Mouse (Mus musculus): ENCODE data around the gene Ppfibp1.

DNA sequence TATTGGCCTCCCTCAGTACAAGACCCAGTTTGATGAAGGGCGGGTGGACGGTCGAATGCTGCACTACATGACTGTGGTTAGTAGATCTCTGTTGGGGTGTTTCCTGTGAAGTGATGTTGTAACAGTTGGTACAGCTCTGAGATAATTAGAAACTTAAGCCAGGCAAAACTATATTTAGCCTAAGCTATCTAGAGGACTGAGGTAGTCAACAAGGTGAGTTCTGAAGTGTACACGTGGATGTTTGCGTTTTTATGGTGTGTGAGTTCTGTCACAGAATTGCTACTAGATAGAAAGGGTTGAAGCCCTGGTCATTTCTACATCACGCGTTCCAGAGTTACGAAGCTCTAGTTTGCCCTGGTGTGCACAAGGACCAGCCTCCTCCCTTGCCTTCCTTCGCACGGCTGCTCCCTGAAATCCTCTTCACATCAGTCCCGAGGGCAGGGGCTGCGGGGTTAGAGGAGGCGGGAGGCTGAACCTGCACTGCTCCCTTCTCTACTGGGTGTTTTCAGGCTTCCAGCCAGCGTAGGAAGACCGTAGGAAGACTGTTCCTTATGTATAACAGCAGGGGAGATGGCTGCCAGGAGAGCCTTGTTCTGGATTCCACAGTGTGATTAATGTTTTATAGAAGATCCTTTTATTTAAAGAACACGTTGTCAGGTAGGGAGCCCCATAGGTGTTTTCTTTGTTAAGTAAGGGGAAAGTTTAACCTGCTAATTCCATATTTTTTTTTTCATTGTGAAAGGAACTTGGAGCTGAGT lies 134.3 kb downstream of the Ppfibp1 start:
- TF ChIP-seq POLR2A (IDR thresholded peaks at IDR 0.05; ENCODE audit: insufficient read depth, low read depth, low read length): 0 out of 2 replicates have a peak, but pooled peaks have one; percentile 21
- no peak for TF ChIP-seq CTCF (IDR thresholded peaks at IDR 0.05)
- no peak for TF ChIP-seq EP300 (IDR thresholded peaks at IDR 0.05; ENCODE audit: insufficient read depth, low read depth, low read length)

Measured in heart, adult 2 months (tissue).